Mouse (Mus musculus): ENCODE results near the gene Chst1.
A peak's percentile ranks its signal among the peaks of the same experiment; 100 is the strongest.

The Chst1 gene

GRCm38 (mm10) chr2:92609704-92610379 is 10.3 kb downstream of the Chst1 start:
- no peak for DNase-seq (ENCODE audit: low read depth)

- DNase-seq (ENCODE audit: low read depth): no peak
Observed at GRCm38 (mm10) chr2:92613645-92614044, 14.1 kb downstream of the Chst1 start.

- no peak for DNase-seq (ENCODE audit: low read depth)
Observed at GRCm38 (mm10) chr2:92614106-92614505, 14.6 kb downstream of the Chst1 start.

- DNase-seq (ENCODE audit: low read depth): no peak
Observed at GRCm38 (mm10) chr2:92617077-92617756, 17.7 kb downstream of the Chst1 start.

- no peak for DNase-seq (ENCODE audit: low read depth)
Observed at GRCm38 (mm10) chr2:92618016-92618415, 18.5 kb downstream of the Chst1 start.

- no peak for DNase-seq (ENCODE audit: low read depth)
Observed at GRCm38 (mm10) chr2:92627633-92628032, 28.1 kb downstream of the Chst1 start.

- DNase-seq (ENCODE audit: low read depth): no peak
Observed at GRCm38 (mm10) chr2:92630799-92631198, 31.3 kb downstream of the Chst1 start.

GRCm38 (mm10) chr2:92632027-92632426 is 32.5 kb downstream of the Chst1 start:
- DNase-seq (ENCODE audit: low read depth): no peak

GRCm38 (mm10) chr2:92640555-92640954 is 41.0 kb downstream of the Chst1 start:
- DNase-seq (ENCODE audit: low read depth): peak; percentile 13

GRCm38 (mm10) chr2:92645282-92646037 is 46.0 kb downstream of the Chst1 start:
- DNase-seq (ENCODE audit: low read depth): no peak

GRCm38 (mm10) chr2:92649154-92649801 is 49.8 kb downstream of the Chst1 start:
- DNase-seq (ENCODE audit: low read depth): no peak

GRCm38 (mm10) chr2:92650428-92650827 is 50.9 kb downstream of the Chst1 start:
- DNase-seq (ENCODE audit: low read depth): no peak

- no peak for DNase-seq (ENCODE audit: low read depth)
Observed at GRCm38 (mm10) chr2:92651294-92651816, 51.8 kb downstream of the Chst1 start.

GRCm38 (mm10) chr2:92657189-92657588 is 57.7 kb downstream of the Chst1 start:
- no peak for DNase-seq (ENCODE audit: low read depth)

- no peak for DNase-seq (ENCODE audit: low read depth)
Observed at GRCm38 (mm10) chr2:92658293-92659150, 59.0 kb downstream of the Chst1 start.

GRCm38 (mm10) chr2:92659491-92660035 is 60.1 kb downstream of the Chst1 start:
- no peak for DNase-seq (ENCODE audit: low read depth)

GRCm38 (mm10) chr2:92662534-92663068 is 63.1 kb downstream of the Chst1 start:
- DNase-seq (ENCODE audit: low read depth): no peak
